Mouse (Mus musculus) megakaryocyte, embryonic 14.5 days (primary cell): Measurements from ENCODE around the gene Nisch. TPM values are rescaled to one million over a fixed set of nuclear protein-coding genes. Genes with fewer than 3 reads are reported as not detected.

Source experiments
- H3K27me3 ChIP-seq: replicated peaks from 2 replicates; pipeline ENCODE3; 2012; ENCODE audit warnings: inconsistent platforms
- H3K36me3 ChIP-seq: replicated peaks from 2 replicates; pipeline ENCODE3; 2012; ENCODE audit warnings: low read length, inconsistent platforms, mixed read lengths
- H3K4me1 ChIP-seq: 2 replicates; pipeline ENCODE4 v1.6.1; 2012; ENCODE audit warnings: inconsistent platforms
- H3K4me3 ChIP-seq: replicated peaks from 2 replicates; pipeline ENCODE3; 2012; ENCODE audit warnings: moderate library complexity, mild to moderate bottlenecking, inconsistent platforms
- H3K9me3 ChIP-seq: 2 replicates; pipeline ENCODE4 v1.6.1; 2012; ENCODE audit warnings: inconsistent platforms
- FLI1 ChIP-seq: IDR thresholded peaks from 2 replicates; pipeline ENCODE4 v1.6.1; 2012; ENCODE audit warnings: low read length, inconsistent platforms, mixed read lengths
- GATA1 ChIP-seq: IDR thresholded peaks from 3 replicates; pipeline ENCODE4 v1.6.1; 2012; ENCODE audit warnings: mixed read lengths, low read length, inconsistent platforms, borderline replicate concordance
- polyA plus RNA-seq: library from polyadenylated mRNA; stranded (reverse); fragments of >175 nt; gene quantifications from 2 replicates; pipeline ENCODE4 v1.2.3, GENCODE M21; 2012; ENCODE audit warnings: low replicate concordance; ENCODE audit not compliant: insufficient read depth

The Nisch gene
- polyA plus RNA-seq, 1 experiment = 152 TPM

DNA sequence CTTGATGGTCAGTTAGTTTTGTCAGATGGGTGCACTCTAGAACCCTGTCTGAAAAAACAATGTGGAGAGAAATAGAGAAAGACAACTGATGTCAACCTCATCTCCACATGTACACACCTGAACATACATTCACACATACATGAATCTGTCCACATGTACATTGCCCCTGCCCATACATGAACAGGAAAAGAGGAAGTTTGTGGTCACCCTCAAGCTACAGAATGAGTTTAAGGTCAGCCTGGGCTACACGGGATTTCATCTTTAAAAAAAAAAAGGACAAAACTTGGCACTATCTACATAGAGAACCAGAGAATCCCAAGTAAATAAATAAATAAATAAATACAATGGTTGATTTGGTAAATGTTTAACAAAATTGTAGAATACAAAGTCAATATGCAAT is 28.0 kb upstream of the Nisch start:
- no peak overlapping the region for H3K4me3 ChIP-seq
- H3K4me1 ChIP-seq = peaks cover 18% of the 10 kb centered on the region
- H3K27me3 ChIP-seq = no peaks in the 10 kb centered on the region
- TF ChIP-seq FLI1 (no peak), GATA1 (no peak)
- H3K9me3 ChIP-seq = no peaks in the 10 kb centered on the region
- peaks cover 48% of the 10 kb centered on the region for H3K36me3 ChIP-seq

DNA sequence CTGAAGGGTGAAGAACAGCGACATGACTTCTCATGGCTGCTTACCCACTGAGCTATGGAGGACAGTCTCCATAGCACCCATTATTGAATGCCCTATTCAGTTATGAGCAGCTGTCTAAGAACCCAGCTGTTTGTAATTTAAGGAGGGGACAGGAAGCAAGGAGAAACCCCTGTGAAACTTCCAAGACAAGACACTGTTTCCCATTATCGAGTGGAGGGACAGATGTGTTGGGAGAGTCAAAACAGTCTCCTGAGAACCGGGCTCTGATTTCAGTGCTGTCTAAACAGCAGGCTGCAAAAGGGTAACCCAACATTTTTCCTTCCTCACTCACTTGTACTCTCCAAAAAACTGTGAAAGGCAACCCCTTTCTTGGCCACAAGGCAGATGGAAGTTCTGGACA is 23.8 kb upstream of the Nisch start:
- Histone ChIP-seq H3K27me3 (no peaks in the 10 kb centered on the region), H3K4me3 (no peak overlapping the region), H3K4me1 (0 out of 2 replicates have a peak, but pooled peaks cover 3% of the 10 kb centered on the region), H3K9me3 (no peaks in the 10 kb centered on the region), H3K36me3 (peaks cover 51% of the 10 kb centered on the region)
- TF ChIP-seq GATA1 (no peak), FLI1 (no peak)

DNA sequence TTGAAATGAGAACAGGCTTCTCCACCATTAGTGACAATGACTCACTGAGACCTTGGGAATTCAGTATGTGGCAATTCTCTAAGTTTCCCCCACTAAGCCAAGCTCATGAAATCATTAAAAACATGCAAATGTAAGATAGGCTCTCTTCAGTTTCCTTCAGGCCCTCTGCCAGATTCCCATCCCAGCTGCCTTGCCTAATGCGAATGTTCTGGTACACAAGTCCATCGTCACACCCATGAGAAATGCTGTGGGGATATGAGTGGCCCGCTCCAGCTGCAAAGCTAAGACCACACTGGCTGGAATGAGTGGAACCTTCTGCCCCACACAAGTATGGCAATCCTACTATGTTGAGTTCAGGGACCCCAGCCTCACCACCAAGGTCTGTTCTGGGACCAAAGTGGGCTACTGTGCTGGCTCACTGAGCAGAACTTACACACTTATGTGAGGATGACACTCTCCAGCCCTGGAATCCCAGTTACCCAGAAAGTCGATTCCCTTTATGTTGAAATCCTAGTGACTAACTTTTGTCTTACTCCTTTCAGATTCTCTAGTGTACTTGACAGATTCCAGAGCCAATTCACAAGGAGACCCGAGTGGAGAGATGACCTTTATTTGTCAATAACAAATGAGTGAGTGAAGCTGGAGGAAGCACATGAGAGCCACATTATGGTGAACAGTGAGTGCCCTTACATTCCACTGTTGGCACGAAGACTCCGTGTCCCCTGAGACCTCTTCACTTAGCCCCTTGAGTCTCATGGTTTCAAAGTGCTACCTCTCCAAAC is 20.5 kb upstream of the Nisch start:
- Histone ChIP-seq H3K36me3 (peaks cover 44% of the 10 kb centered on the region), H3K27me3 (peaks cover 22% of the 10 kb centered on the region), H3K4me3 (no peak overlapping the region), H3K9me3 (no peaks in the 10 kb centered on the region), H3K4me1 (peaks cover 17% of the 10 kb centered on the region)
- TF ChIP-seq FLI1 = no peak
- TF ChIP-seq GATA1 = no peak

DNA sequence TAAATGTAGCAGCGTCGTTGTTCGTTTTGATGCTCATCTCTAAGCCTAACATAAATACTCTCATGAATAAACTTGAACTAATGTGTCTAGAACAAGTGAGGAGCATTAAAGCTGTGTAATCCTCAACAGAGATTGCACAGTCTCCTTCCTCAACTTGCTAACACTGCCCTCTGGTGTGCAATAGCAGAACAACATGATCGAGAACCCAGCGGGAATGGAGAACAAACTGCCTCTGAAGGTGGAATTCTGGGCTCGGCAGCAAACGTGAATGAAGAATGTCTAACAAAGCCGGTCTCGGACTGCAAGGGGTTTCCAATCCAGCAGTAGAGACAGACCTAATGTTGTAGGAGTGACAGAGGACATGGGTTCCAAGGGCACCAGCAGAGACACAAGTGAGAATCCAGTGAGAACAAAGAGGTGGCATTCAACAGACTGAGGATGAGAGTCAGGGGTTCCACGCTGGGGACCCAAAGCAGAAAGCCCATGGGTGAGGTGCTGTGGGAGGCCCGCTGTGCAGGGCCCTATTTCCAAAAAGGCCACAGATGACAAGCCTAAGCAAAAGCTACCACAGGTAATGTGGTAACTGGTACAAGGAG is 17.3 kb upstream of the Nisch start:
- TF ChIP-seq FLI1 (no peak), GATA1 (no peak)
- peak overlapping the region; percentile 60 for H3K4me3 ChIP-seq
- H3K9me3 ChIP-seq = no peaks in the 10 kb centered on the region

DNA sequence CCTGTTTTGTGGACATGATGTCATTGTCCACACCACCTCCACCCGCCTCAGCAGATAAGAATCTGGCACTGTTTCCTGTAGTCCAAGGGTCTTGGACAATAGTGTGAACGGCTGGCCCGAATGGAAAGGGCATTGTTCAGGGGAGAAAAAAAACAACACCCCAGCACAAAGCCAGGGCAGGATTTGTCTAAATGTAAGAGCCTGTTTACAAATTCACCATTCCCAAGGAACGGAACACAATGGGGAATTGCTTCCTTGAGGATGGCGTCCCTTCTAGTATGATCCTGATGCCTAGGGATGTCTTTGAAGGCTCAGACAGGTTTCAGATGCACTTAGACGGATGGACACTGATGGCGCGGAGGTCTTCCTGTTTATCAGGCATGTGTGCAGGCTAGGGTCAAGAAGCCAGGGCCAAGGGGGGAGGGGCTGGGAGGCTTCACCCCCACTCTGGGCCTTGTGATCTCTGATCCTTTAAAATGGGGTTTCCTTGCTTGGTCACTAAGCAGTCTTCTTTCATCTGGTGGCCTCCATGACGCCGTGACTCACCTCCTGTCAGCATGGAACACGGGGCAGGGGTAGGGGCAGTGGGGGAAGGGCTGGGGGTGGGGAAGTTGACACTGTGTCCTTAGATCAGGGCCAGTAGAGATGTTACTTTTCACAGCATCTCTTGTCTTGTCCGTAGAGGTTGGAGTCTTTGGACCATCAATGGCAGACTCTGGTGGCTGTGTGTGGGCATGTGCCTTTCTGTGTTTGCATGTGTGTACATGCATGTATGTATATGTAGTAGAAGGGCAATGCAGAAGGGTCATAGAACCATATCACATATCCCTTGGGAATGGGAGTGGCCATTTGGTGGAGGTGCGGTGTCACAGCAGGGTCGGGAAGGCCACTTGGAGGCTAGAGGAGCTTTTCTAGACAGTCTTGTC is 16.6 kb upstream of the Nisch start:
- Histone ChIP-seq H3K4me3 (no peak overlapping the region), H3K36me3 (peaks cover 15% of the 10 kb centered on the region), H3K9me3 (no peaks in the 10 kb centered on the region), H3K4me1 (peaks cover 47% of the 10 kb centered on the region), H3K27me3 (peaks cover 46% of the 10 kb centered on the region)
- no peak for TF ChIP-seq GATA1
- TF ChIP-seq FLI1 = no peak

More for the DNA sequence above, 17.3 kb upstream of the Nisch start:
- H3K4me1 ChIP-seq = peaks cover 39% of the 10 kb centered on the region
- peaks cover 46% of the 10 kb centered on the region for H3K27me3 ChIP-seq
- peaks cover 23% of the 10 kb centered on the region for H3K36me3 ChIP-seq

DNA sequence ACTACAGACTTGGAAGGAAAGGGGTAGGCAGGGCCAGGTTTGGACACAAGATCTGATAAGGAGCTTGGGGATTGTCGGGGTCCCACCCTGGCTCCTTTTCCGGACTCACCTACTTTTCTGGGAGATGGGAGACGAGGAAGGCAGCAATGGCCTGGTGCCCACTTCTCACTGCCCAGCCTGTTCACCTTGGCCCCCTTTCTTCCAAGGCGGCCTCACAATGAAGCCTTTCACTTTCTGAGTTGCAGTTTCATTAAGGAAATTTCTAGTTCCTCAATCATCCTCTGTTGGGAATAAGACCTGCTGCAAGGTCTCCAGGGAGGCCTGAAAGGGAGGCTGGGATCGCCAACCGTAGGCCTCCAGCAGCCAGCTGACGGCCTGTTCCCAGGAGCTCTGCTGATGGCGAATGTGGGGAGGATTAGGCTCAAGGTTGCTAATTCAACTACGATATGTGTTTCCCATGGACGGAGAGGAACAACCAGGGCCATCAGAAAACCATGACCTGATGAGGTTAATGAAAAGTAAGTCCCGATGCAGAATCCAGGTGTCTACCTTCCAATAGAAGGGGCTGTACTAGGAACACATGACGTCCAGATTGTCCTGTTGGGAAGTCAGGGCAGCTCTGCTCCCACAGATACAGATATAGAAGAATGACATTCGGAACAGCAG is 15.8 kb upstream of the Nisch start:
- Histone ChIP-seq H3K9me3 (no peaks in the 10 kb centered on the region), H3K4me3 (no peak overlapping the region), H3K36me3 (peaks cover 7% of the 10 kb centered on the region), H3K27me3 (peaks cover 50% of the 10 kb centered on the region), H3K4me1 (peaks cover 55% of the 10 kb centered on the region)
- TF ChIP-seq FLI1 (no peak), GATA1 (no peak)

DNA sequence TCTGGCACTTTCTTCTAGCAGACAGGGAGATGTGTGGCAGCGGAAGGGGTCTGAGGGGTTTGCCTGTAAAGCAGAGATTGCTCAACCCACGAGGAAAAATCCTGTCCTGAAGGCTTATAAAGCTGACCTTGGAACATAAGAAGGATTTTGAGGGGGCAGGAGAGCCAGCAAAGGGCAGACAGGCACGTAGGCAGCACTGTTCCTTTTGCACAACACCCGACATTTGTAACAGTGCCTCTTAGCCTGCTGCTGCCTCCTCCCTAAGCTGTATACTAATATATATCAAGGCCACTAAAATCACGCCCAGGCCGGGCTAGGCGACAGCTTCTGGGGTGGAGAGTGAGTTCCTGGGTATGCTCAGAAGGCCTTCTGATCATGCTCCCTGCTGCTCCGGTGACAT is 13.7 kb upstream of the Nisch start:
- TF ChIP-seq GATA1 (no peak), FLI1 (no peak)
- no peaks in the 10 kb centered on the region for H3K9me3 ChIP-seq
- peaks cover 69% of the 10 kb centered on the region for H3K27me3 ChIP-seq
- peaks cover 65% of the 10 kb centered on the region for H3K4me1 ChIP-seq
- no peaks in the 10 kb centered on the region for H3K36me3 ChIP-seq
- H3K4me3 ChIP-seq = no peak overlapping the region

DNA sequence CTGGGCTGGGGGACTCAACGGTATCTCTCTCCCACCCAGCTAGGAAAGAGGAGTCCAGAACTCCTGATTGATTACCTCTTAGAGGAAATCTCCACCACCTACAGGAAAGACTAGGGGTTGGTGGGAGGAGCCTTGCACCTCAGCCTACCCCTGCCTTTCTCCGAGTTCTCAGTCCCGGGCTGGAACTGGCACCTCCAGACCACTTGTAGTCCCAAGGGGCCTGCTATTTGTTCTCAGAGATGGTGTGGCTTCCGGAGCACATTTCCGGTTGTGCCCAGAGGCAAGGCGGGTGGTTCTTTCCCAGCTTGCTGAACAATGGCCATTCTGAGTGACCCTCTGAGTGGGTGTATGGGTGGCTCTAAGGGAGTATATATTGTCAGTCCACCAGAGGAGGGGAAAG is 11.5 kb upstream of the Nisch start:
- no peaks in the 10 kb centered on the region for H3K9me3 ChIP-seq
- peaks cover 50% of the 10 kb centered on the region for H3K4me1 ChIP-seq
- H3K36me3 ChIP-seq = no peaks in the 10 kb centered on the region
- H3K4me3 ChIP-seq = peak overlapping the region; percentile 65
- peaks cover 71% of the 10 kb centered on the region for H3K27me3 ChIP-seq
- TF ChIP-seq GATA1 (no peak), FLI1 (no peak)

DNA sequence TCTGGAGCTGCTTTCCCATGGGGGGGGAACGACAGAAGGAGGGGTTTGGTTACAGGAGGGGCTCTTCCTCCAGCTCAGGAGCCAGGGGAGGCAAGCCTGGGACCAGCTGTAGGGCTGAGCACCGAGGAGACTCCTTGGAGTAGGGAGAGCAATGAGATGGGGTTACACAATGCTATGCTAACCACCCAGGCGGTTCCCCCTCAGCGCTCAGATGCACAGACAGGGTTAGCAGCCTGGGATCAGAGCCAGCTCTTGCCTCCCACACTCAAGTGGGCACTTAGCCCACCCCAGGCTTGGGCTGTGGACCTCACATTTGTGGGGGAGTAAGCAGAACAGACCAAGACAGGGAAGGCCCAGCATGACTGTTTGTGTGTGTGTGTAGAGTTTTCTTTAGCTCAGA is 10.2 kb upstream of the Nisch start:
- TF ChIP-seq GATA1 (no peak), FLI1 (no peak)
- peaks cover 71% of the 10 kb centered on the region for H3K27me3 ChIP-seq
- H3K9me3 ChIP-seq = no peaks in the 10 kb centered on the region

More for the DNA sequence above, 10.2 kb upstream of the Nisch start:
- no peak overlapping the region for H3K4me3 ChIP-seq
- H3K36me3 ChIP-seq = no peaks in the 10 kb centered on the region
- peaks cover 49% of the 10 kb centered on the region for H3K4me1 ChIP-seq
